Mouse (Mus musculus): ENCODE results near the gene Dcaf5.

Gene Dcaf5

DNA sequence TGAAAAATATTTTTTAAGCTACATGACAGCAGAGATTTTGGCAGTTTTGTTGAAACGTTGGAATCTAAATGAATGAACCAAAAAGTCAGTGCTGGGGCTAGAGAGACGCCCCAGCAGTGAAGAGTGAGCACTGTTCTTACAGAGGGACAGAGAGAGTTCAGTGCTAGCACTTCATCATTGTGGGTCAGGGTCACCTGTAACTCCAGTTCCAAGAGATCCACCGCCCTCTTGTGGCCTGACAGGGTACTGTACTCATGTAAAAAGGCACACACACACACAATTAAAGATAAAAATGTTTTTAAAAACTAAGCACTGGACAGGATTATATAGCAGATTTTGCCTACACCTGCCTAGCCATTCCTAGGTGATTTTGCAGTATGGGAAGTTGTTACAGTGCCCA is 29.8 kb downstream of the Dcaf5 start:
- DNase-seq (ENCODE audit: low spot score), result peak; percentile 13

DNA sequence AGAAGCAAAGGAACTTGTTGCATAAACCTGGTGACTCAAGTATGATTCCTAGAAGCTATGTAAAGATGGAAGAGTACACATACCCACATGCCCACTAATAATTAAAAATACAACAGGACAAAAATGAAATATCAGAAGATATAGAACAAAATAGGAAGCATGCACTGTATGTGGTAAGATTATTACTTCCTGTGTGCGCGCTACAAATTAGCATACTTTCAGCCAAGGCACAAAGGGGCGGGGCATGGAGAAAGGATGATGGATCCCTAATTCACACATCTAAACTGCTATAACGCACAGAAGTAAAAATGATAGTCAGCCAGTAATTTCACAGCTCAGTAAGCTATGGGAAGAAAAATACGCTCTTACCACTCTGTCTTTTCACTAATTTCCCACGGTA is 32.3 kb downstream of the Dcaf5 start:
- DNase-seq (ENCODE audit: low spot score), result no peak

DNA sequence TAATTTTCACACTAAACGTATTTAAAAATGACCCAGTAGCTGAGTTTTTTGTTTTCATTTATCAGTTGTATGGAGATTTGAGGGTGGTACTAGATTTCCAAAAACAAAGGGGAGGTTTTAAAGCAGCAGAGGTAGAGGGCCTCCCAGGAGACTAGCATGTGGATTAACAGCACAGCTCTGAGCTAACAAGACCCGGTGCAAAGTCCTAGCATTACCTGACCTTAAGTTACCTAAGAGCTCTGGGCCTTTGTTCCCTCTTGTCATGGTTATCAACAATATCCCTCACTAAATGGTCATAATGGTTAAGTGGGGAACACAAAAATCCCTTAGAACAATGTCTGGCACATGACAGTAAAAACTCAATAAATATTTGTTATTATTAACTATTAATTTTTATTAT is 37.3 kb downstream of the Dcaf5 start:
- no peak for DNase-seq (ENCODE audit: low spot score)

DNA sequence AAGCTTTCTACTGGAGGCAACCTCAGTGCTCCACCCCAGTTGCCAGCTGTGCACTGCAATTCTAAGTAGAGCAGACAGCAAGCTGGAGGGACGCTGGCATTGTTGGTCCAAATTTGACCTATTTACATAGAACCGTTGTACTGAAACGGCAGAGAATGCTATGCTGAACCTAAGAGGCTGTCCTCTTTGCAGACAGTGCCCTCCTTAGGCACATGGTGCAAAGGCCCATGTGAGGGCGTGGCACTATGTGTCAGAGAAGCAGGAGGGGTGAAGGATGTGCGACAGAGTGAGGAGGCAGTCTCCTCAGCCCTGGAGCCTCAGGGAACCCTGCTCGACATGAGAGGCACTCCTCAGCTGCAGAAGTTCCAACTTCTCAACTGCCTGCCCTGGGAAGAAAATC is 40.0 kb downstream of the Dcaf5 start:
- DNase-seq (ENCODE audit: low spot score), result no peak

DNA sequence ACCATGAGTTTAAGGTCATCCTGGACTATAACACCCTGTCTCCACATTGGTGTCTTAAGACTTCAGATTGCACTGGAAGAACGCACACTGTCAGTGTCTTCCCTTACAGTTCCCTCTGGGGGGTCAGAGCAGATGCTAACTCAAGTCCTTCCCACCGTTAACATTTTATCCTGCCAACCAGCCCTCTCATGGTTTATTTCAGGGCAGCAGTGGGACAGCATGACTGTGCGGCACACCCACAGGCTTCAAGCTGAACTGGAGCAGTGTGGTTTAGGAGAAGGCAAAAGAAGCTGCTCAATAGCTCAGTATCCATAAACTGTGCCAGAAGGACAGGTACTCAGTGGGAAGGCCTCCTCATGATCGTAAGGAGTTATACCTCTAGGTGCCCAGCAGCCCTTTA is 41.1 kb downstream of the Dcaf5 start:
- no peak for DNase-seq (ENCODE audit: low spot score)

DNA sequence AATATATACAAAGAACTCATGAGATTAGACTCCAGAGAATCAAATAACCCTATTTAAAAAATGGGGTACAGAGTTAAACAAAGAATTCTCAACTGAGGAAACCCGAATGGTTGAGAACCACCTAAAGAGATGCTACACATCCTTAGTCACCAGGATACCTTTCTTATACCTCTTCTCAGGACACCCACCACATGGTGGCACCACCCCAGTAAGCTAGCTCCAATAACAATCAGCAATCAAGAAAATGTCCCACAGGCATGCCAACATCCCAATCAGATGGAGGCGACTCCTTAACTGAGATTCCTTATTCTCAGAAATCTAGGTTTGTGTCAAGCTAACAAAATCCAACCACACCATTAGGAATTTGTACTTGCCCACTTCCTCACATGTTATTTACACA is 42.4 kb downstream of the Dcaf5 start:
- DNase-seq (ENCODE audit: low spot score), result no peak

DNA sequence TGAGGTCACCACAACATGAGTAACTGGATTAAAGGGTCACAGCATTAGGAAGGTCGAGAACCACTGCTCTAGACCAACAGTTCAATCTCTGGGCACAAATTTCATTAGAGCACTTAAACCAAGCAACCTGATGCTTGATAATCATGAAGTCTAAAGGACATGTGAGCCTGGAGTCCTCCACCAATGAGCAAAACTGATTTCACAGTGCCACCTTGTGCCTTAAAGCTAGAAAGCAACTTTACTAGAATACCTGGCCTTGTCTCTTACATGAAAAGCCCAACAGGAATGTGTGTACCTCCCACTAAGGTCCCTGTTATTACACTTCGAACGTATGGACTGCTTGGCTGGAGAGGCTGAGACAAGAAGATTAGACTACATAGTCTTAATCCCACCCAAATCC is 47.0 kb downstream of the Dcaf5 start:
- no peak for DNase-seq (ENCODE audit: low spot score)

DNA sequence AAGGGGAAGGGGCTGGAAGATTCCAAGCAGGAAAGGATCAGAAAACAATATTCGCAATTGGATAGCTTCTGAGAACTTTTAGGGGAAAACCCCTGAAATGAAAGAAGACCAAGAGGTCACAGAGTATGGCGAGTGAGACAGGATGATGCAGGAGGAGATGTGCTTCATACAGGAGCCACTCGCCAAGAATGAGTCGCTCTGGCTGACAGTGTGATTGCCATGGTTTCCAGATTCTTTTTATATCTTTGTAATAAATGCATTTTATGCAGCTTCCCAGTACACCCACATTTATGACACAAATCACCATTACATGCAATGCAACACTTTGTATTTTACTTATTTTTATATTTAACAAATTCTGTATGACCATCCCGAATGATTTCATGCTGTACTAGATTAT is 49.1 kb downstream of the Dcaf5 start:
- no peak for DNase-seq (ENCODE audit: low spot score)

DNA sequence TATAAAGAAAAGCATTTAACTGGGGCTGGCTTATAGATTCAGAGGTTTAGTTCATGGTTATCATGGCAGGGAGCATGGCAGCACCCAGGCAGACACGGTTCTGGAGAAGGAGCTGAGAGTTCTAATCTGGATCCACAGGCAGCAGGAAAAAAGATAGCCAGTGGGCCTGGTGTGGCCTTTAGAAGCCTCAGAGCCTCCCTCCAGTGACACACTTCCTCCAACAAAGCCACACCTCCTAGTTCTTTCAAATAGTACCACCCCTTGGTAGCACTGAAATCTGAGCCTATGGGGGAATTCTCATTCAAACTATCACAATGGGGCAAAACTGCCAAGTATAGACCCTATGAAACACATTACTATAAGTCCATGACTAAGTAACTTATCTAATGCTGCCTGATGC is 51.0 kb downstream of the Dcaf5 start:
- DNase-seq (ENCODE audit: low spot score), result no peak

DNA sequence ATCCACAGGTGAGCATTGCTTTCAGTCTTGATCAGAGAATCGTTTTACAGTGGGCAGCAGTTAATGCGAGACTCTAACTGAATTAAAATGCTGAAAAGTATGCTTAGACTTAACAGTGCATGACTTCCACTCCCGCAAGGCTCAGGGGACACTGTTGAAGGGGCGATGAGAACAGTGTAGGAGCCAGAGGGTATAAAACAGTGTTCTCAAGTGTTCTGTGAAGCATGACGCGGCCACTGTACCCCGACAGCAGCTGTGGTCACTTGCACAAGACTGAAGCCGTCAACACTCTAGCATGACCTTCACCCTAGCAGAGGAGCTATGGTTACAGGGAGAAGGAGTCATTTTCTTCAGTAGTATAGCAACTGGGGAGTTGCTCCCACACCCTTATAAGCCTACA is 52.9 kb downstream of the Dcaf5 start:
- no peak for DNase-seq (ENCODE audit: low spot score)

DNA sequence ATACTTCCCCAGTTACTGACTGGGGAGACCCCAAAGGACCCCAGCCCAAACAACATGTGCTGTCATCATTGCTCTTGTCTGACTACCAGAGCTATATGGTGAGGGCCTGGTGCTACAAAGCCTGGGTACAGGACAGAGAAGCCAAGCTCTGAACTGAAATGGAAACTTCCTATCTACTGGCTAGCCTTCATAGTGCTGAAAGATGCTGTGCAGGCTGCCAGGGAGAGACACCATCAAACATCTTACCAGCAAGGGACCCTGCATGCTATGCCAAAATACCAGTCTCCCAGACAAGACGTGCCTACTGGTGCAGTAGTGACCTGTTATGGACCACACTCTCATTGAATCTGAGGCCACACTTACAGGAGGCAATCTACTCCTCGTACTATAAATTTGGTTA is 53.6 kb downstream of the Dcaf5 start:
- DNase-seq (ENCODE audit: low spot score), result no peak

DNA sequence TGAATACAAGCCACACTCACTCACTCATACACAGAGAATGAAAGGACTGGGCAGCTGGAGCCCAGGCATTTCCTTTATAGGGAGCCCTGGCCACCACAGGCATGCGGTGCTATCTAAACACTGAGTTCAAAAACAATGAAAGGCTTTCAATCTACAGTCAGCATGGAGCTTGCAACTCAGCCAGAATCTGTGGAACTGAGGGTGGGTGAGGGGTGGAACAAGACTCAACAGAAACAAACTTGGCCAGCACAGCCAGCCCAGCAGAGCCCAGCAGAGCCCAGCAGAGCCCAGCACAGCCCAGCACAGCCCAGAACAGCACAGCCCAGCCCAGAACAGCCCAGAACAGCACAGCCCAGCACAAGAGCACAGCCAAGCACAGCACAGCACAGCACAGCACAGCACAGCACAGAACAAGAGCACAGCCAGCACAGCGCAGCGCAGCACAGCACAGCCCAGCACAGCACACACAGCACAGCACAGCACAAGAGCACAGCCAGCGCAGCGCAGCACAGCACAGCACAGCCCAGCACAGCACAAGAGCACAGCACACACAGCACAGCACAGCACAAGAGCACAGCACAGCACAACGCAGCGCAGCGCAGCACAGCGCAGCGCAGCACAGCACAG is 56.5 kb downstream of the Dcaf5 start:
- DNase-seq (ENCODE audit: low spot score), result no peak

DNA sequence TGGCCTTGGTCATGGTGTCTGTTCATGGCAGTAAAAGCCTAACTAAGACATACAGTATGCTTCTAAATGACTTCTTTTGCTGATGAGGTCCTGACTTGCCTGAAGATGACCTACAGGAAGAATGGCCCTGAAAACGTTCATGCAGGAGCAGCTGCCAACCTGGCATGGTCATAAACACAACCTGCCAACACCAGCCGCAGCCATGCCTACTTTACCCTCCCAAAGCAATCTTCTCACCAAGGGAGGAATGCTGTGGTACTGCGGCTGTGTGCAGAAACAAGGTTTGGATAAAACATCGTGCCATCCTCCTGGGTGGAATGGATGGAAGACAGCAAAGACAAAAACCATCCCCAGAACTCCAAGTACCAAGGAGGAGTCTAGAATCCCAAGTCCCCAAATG is 57.0 kb downstream of the Dcaf5 start:
- no peak for DNase-seq (ENCODE audit: low spot score)

DNA sequence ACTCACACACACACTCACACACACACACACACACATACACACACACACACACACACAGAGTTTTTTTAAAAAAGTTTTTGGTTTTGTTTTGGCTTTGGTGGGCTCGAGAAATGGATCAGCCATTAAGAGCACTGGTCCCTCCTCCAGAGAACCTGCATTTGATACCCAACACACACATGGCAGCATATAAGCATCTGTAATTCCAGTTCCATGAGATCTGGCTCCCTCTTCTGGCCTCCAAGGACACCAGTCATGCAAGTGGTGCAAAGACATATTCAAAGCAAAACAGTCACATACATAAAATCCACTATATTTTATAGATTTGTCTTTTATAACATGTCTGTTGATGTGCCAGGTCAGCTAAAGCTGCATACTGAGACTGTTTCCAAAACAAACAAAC is 58.8 kb downstream of the Dcaf5 start:
- no peak for DNase-seq (ENCODE audit: low spot score)

DNA sequence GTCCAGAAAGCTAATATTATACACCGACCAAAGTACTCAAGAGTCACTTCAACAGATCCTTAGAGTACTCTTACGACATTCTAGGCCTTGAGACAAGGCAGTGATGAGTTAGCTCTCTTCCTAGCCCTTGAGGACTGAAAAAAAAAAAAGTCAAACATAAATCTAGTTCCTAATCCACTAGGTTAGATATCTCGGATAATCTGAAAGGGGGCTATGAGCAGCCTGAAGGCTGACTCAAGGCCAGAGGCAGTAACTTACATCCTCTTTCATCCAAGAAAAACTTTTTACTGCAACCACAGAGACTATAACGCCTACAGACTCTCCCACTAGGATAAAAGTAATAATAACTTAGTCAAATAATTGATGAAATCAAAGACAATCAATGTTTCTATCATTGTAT is 60.7 kb downstream of the Dcaf5 start:
- DNase-seq (ENCODE audit: low spot score), result no peak

DNA sequence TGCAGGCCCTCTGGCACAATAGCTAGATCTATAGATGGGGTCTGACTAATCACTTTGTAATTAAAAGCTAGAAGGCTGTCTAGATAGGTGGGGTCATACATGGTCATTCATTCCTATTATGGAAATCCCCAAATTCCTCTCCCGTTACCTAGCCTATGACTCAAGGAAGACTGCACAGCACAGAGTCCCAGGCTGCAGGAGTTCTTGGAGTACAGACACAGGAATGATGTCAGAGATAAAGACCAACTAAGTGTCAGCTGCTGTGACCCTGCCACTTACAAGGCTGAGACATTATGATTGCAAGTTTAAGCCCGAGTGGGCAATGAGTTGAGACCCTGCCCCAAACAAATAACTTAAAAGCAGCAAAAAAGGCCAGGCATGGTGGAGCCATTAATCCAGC is 61.7 kb downstream of the Dcaf5 start:
- DNase-seq (ENCODE audit: low spot score), result no peak

DNA sequence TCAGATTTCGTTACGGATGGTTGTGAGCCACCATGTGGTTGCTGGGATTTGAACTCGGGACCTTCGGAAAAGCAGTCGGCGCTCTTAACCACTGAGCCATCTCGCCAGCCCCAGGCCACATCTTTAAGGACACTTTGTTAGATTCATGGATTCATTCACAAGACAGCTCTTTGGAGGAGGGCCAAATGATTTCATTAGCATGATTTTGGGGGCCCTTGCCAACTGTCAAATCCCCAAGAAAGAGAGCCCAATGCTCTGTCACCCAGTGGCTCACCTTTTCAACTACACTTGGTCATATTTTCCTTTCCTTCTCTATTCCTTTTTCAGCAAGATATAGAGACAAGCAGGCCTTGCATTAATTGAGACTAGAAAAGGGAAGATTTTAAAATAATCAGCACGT is 63.5 kb downstream of the Dcaf5 start:
- DNase-seq (ENCODE audit: low spot score), result no peak

DNA sequence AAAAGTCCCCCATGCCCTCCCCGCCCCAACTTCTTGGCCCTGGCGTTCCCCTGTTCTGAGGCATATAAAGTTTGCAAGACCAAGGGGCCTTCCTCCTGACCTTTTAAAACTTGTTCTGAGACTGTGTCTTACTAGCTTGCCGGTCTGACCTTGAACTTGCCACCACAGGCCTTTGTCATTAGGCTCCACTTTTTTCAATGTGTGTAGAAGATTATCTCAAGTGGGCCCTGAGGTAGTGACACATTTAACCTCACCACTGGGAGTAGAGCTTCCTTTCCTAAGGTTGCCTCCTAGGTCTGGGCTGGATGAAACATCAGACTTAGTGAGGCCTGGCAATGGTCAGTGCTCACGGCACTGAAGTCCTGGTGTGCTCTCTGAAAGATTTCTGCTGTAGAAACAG is 69.2 kb downstream of the Dcaf5 start:
- no peak for DNase-seq (ENCODE audit: low spot score)

DNA sequence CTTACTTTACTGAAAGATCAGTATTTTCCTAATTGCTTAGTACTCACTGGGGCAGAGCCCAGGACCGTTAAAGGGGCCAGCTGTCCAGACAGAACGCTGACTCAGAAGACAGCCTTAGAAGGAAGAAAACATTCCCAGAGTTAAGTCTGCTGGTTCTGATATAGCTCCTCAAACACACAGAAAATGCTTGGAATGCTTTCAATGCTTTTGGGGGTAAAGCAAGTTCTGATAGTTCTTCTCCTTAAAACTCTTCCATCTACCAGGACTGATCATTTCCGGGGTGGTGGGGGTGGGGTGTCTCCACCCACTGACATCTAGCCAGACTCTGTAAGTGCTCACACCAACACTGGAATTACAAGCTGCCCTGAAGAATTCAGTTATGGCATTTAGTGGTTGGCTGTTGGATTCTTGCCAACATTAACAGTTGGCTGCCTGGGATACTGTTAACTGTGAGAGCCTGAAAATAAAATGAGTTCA is 70.4 kb downstream of the Dcaf5 start:
- DNase-seq (ENCODE audit: low spot score), result no peak

DNA sequence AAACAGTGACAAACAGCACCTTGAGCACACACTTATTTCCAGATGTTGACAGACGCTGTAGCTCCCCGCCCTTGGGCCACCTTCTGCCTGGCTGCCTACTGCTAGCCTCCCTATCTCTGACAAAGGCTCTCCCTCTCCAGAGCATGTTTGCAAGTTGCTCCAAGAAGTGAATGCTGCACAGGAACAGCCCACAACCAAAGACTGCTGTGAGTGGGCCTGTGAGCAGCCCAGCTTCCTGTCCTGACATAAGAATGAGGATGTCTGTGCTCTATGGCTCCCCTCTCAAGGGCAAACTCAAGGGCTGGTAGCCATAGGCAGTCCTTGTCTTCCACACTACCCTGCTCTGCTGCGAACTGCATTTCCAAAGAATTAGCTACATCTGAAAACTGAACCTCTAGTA is 71.1 kb downstream of the Dcaf5 start:
- DNase-seq (ENCODE audit: low spot score), result no peak

DNA sequence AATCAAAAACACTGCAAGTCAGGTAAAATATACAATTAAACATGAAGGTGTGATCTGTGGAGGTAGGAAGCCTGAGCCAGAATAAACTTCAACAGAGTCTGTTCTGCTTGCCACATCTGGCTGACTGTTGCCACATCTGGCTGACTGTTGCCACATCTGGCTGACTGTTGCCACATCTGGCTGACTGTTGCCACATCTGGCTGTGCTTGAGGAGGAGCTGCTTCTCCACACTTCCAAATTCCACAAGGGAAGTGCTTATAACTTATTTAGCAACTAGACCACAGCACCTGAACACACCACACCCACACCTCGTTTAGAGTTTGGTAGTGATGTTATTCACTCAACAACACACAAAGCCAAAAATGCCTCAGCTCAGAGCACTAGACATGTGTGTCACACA is 74.7 kb downstream of the Dcaf5 start:
- DNase-seq (ENCODE audit: low spot score), result no peak

DNA sequence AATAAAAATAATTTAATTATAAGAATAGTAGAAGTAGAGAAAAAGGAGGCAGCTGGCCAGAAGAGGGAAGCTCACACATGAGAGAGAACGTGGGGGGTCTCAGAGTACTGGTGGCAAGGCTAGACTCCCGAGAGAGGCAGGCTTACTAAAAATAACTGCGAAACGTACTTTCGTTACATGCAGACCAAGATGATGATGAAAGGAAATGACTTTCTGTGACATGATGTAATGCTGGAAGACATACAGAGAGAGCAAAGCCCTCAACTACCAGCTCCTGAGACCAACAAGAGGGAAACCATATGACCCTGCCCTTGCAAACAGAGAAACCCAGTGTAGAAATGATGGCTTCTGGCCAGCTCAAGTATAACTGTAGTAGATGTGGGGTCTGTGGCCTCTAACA is 76.1 kb downstream of the Dcaf5 start:
- DNase-seq (ENCODE audit: low spot score), result no peak

DNA sequence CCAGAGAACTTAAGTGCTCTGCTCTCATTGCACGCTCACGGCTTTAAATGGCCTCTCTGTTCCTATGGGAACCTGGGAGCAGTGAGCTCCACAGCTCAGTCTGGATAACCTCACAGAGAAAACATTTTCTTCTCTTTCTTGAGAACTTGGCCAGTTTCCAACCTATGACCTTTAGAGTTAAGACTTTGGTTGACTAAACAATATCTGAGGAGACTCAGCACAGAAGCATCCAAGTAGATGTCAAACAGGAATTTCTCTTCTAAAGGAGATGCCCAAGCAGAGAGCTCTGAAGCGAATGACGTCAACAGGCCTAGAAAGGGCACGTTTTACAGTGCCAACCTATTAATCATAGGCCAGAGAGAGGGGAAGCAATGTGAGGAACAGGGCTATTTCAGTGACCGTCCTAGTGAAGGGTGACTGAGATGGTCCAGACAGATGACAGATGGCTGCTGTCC is 91.6 kb downstream of the Dcaf5 start:
- DNase-seq (ENCODE audit: low spot score), result no peak

DNA sequence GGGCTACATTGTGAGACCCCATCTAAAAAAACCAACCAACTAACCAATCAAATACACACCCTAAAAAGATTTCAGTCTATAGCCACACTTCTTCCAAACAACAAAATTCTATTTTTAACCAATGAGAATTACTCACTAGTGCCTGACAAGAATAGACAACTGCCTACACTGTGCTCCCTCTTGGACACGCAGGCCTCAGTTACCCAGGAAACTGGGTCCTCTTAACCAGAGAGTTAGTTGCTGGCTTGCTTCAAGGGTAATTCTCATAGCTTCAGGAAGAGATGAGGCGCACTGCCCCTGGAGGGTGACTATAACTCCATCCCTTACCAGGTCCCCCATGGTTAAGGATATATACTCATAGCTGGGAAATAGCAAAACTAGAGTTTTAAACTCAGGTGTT is 95.5 kb downstream of the Dcaf5 start:
- DNase-seq (ENCODE audit: low spot score), result no peak

DNA sequence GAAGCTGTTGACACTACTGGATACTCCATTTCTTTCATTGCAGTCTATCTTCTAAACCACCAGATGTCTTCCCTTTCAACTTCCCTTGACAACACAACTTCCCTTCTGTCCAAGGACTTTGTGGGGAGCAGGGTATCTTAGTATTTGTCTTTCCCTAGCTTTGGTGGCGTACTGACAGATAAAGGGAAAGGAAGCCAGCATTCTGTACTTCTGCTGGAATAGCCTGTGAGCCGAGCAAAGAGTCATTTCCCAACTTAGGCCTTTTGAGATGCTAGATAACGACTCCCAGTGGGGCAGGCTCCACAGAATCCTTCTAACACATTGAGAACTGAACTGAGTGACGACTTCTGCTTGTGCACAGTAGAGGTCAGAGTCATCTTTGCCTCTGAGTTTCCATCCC is 102.2 kb downstream of the Dcaf5 start:
- no peak for DNase-seq (ENCODE audit: low spot score)

All from ovary, postnatal 36 days (tissue).